Comparison of ENCODE assay signal across 8 mouse cellular contexts in genomic region chr17:33842966-33843795, GRCm38 (mm10). TPM values are rescaled to one million over a fixed set of nuclear protein-coding genes. Genes with fewer than 3 reads are reported as not detected.
DNase-seq lines count a peak whose midpoint lies in the region; ATAC-seq and TF ChIP-seq lines count a peak whose summit lies in the region.

Cd320 (plus strand) TSS chr17:33843091.

- peaks cover 16% of the 10 kb centered on the region for H3K36me3 ChIP-seq in forebrain, embryonic 15.5 days

- intact Hi-C loops in heart, postnatal 25 days (cut with DNase I), result no loop called here

- peak within 1 kb of the TSS; percentile 83 for H3K4me3 ChIP-seq in forebrain, embryonic 15.5 days
- H3K4me3 ChIP-seq in lung, adult 2 months (replicated peaks; ENCODE audit: extremely low read depth, low read depth, low read length), result peak within 1 kb of the TSS; percentile 75

- peak; percentile 97 for ATAC-seq in forebrain, embryonic 15.5 days (replicated peaks)
- ATAC-seq in neutrophil, adult 5-6 weeks (ENCODE audit: extremely low read depth, insufficient number of reproducible peaks, low FRiP score, poor library complexity, severe bottlenecking), result peak; percentile 88

- H3K9me3 ChIP-seq in forebrain, embryonic 15.5 days, result no peaks in the 10 kb centered on the region

- TF ChIP-seq POLR2A in lung, adult 2 months (IDR thresholded peaks at IDR 0.05; ENCODE audit: borderline replicate concordance, extremely low read depth, low read depth, low read length), result peak; percentile 31; the same call in 1 of the 2 replicates

- peak within 1 kb of the TSS; percentile 87 for H3K4me2 ChIP-seq in forebrain, embryonic 15.5 days (replicated peaks)

- H3K4me1 ChIP-seq in forebrain, embryonic 15.5 days, result peaks cover 15% of the 10 kb centered on the region
- no peaks in the 10 kb centered on the region for H3K4me1 ChIP-seq in lung, adult 2 months (ENCODE audit: control insufficient read depth, insufficient read depth, low read length)

- 0% methylated on average over 45 of the region's 45 CpGs for WGBS in forebrain, embryonic 15.5 days
- WGBS in lung, adult 2 months, result under 1% methylated on average over 45 of the region's 45 CpGs

- peak within 1 kb of the TSS; percentile 75 for H3K9ac ChIP-seq in forebrain, embryonic 15.5 days (replicated peaks)

- no peaks in the 10 kb centered on the region for H3K27me3 ChIP-seq in forebrain, embryonic 15.5 days

- H3K27ac ChIP-seq in forebrain, embryonic 15.5 days (replicated peaks), result peak within 1 kb of the TSS; percentile 82

- no peak for TF ChIP-seq CTCF in lung, adult 2 months (IDR thresholded peaks at IDR 0.05; ENCODE audit: insufficient read depth, low read length)

- peak; percentile 93 for DNase-seq in ES-CJ7 (ENCODE audit: low read depth, low spot score)
- DNase-seq in cerebellum, adult 11 months, result peak; percentile 90
- peak; percentile 82 for DNase-seq in heart, postnatal 25 days (ENCODE audit: low spot score)
- peak; percentile 91 to 95 for DNase-seq in layer of hippocampus, adult 18-20 months (ENCODE audit: low spot score in 2 of 2)
- DNase-seq in lung, adult 2 months, result peak; percentile 94
- peak; percentile 78 to 84 for DNase-seq in thymus, adult 18-20 months

RNA-seq across cellular contexts. Expression of gene Cd320, which starts in this region (rescaled TPM):
- 60.7 and 63.5 TPM in 2 replicates for polyA plus RNA-seq in forebrain, embryonic 15.5 days (2015; fragmentation: Nextera tagmentation; extraction: Ambion mirVana)
- 10 to 100 TPM; 30.6 to 31.9 TPM for total RNA-seq in heart, postnatal 25 days (2021)
- total RNA-seq in layer of hippocampus, adult 18-20 months (2021), result 10 to 100 TPM; 20.4 to 23.3 TPM
- 28.3 and 30.4 TPM in 2 replicates for polyA plus RNA-seq in lung, adult 2 months (2012; rRNA removed)
- total RNA-seq in neutrophil, adult 5-6 weeks (2017), result 1.6 and 2.9 TPM in 2 replicates

Comparison
In these comparisons a context has a peak if more than half of its experiments do, and no peak if none do; other contexts are left out.
1. Peak in every context shown above with its lines: DNase-seq, ATAC-seq, H3K4me3 ChIP-seq and H3K27ac ChIP-seq.